Mouse (Mus musculus) olfactory bulb, adult 2 months (tissue): Measurements from ENCODE around the gene Prdm15.

Source experiments
- CTCF ChIP-seq: fragments of 200-500 bp; IDR thresholded peaks from 2 replicates; pipeline ENCODE4 v1.5.1; 2012; ENCODE audit warnings: low read depth, mild to moderate bottlenecking, low read length, moderate library complexity; ENCODE audit not compliant: insufficient read depth
- POLR2A ChIP-seq: fragments of 200-500 bp; IDR thresholded peaks from 2 replicates; pipeline ENCODE4 v1.6.1; 2012; ENCODE audit warnings: mild to moderate bottlenecking, low read depth, low read length, moderate library complexity; ENCODE audit not compliant: insufficient read depth

GRCm38 (mm10) chr16:97856050-97856449, 4.4 kb upstream of the Prdm15 start:
- TF ChIP-seq CTCF (no peak), POLR2A (no peak)
